ENCODE assay signal across 19 mouse cellular contexts in genomic region chr5:34729141-34729540, GRCm38 (mm10). TPM values are rescaled to one million over a fixed set of nuclear protein-coding genes. Genes with fewer than 3 reads are reported as not detected.
DNase-seq lines count a peak whose midpoint lies in the region; ATAC-seq lines count a peak whose summit lies in the region.
"Had no signal": no experiment of that assay in that cellular context is flagged by ENCODE, and none has a peak within 500 bp of the region (broad histone marks: within the 10 kb centered on the region; RNA-seq: fewer than 3 reads in every experiment).

No protein-coding gene starts in this region.

- ATAC-seq in cerebellum, adult (ENCODE audit: insufficient number of reproducible peaks, low FRiP score, low TSS enrichment): no peak
- ATAC-seq: activated CD4-positive, CD25-positive, alpha-beta regulatory T cell, adult 4 months; inflammation-experienced regulatory T-cells, adult 6 months; midbrain, embryonic 15.5 days had no signal

- DNase-seq in cerebellum, adult 11 months: peak; percentile 3
- peak; percentile 9 to 14 for DNase-seq in layer of hippocampus, postnatal 10 days (ENCODE audit: low spot score in 2 of 2)
- no peak for DNase-seq in layer of hippocampus, adult 9-11 months
- DNase-seq in cerebellum, adult 8-10 months: peak; percentile 3
- DNase-seq in cerebellum, postnatal 25 days: peak; percentile 6 to 18
- DNase-seq in testis, postnatal 14 days (ENCODE audit: low spot score): no peak
- no peak for DNase-seq in natural killer cell, adult 2 months (ENCODE audit: low spot score in 2 of 2)
- DNase-seq: adrenal gland, adult 8-10 months; gastrocnemius, postnatal 25 days; heart, adult 11 months; kidney, adult 18-20 months; kidney, postnatal 25 days; lung, embryonic 14.5 days; lung, postnatal 14 days; right cerebral cortex, adult 18-20 months had no signal

RNA-seq across cellular contexts. Expression of gene Htt, which starts 32.4 kb away (rescaled TPM):
- total RNA-seq in layer of hippocampus, postnatal 10 days (2021): 10 to 100 TPM; 63.5 to 69.8 TPM

Comparison
In these comparisons a context has a peak if more than half of its experiments do, and no peak if none do; other contexts are left out.
1. DNase-seq: peak in cerebellum, adult 11 months (single experiment), layer of hippocampus, postnatal 10 days (2 of 2), cerebellum, adult 8-10 months (single experiment) and cerebellum, postnatal 25 days (2 of 2); none in layer of hippocampus, adult 9-11 months (single experiment), testis, postnatal 14 days (single experiment) and natural killer cell, adult 2 months (0 of 2).